Mouse (Mus musculus) G1E (cell line): ENCODE measurements at regions not wholly inside any gene's neighbourhood (a gene's known extent, or its start where the extent isn't known, plus 50 kb on each side); places are given as distances from the start of the nearest gene placed in this dataset.

Source experiments
- ATAC-seq: 2 replicates; pipeline ENCODE4 v1.8.0; 2016; ENCODE audit warnings: mild to moderate bottlenecking; ENCODE audit not compliant: insufficient number of reproducible peaks, poor library complexity, low FRiP score, severe bottlenecking; ENCODE audit errors: extremely low read depth
- DNase-seq: peaks from one replicate; pipeline ENCODE4 v3.0.0; 2012; ENCODE audit warnings: low spot score
- H3K27me3 ChIP-seq: 2 replicates; pipeline ENCODE4 v1.6.1; 2012; ENCODE audit warnings: mild to moderate bottlenecking, low read length, inconsistent platforms; ENCODE audit not compliant: insufficient read depth
- H3K36me3 ChIP-seq: replicated peaks from 2 replicates; pipeline ENCODE3; 2012; ENCODE audit warnings: mild to moderate bottlenecking, inconsistent platforms
- H3K4me1 ChIP-seq: 2 replicates; pipeline ENCODE4 v1.6.1; 2012; ENCODE audit warnings: low read depth, low read length, inconsistent platforms, mixed read lengths; ENCODE audit not compliant: insufficient read depth
- H3K4me3 ChIP-seq: 2 replicates; pipeline ENCODE4 v1.5.1; 2012; ENCODE audit warnings: low read depth, mild to moderate bottlenecking, inconsistent platforms, low read length, moderate library complexity, mixed read lengths
- H3K9me3 ChIP-seq: replicated peaks from 2 replicates; pipeline ENCODE4 v1.6.1; 2012; ENCODE audit warnings: inconsistent platforms
- CTCF ChIP-seq: IDR thresholded peaks from 2 replicates; pipeline ENCODE4 v1.5.1; 2012; ENCODE audit warnings: low read depth, low read length, inconsistent platforms, mixed read lengths
- GATA1 ChIP-seq: IDR thresholded peaks from 2 replicates; pipeline ENCODE4 v1.6.1; 2012; ENCODE audit warnings: borderline replicate concordance, low read length, inconsistent platforms, mixed read lengths
- GATA2 ChIP-seq: IDR thresholded peaks from 2 replicates; pipeline ENCODE4 v1.6.1; 2012; ENCODE audit warnings: low read depth, low read length, inconsistent platforms, borderline replicate concordance
- POLR2AphosphoS5 ChIP-seq: IDR thresholded peaks from 2 replicates; pipeline ENCODE4 v1.6.1; 2012; ENCODE audit warnings: low read depth, low read length, inconsistent platforms; ENCODE audit not compliant: insufficient replicate concordance
- TAL1 ChIP-seq: conservative IDR thresholded peaks from 2 replicates; pipeline ENCODE4 v1.6.1; 2012; ENCODE audit warnings: low read depth, low read length, inconsistent platforms, mixed read lengths

- Histone ChIP-seq H3K4me3 (no peak overlapping the region), H3K27me3 (no peaks in the 10 kb centered on the region), H3K36me3 (no peaks in the 10 kb centered on the region), H3K4me1 (peaks cover 2% of the 10 kb centered on the region; the same call in 1 of the 2 replicates), H3K9me3 (no peaks in the 10 kb centered on the region)
- DNase-seq (no peak), ATAC-seq (no peak)
- TF ChIP-seq POLR2AphosphoS5 (no peak), GATA2 (no peak), GATA1 (no peak), CTCF (no peak), TAL1 (no peak)
Observed at GRCm38 (mm10) chr5:45291752-45292151, 158.3 kb downstream of the Qdpr start.

GRCm38 (mm10) chr5:45291276-45291675, 158.8 kb downstream of the Qdpr start:
- no peak overlapping the region for H3K4me3 ChIP-seq
- H3K27me3 ChIP-seq, result no peaks in the 10 kb centered on the region
- ATAC-seq, result no peak
- H3K36me3 ChIP-seq, result no peaks in the 10 kb centered on the region
- DNase-seq, result no peak
- no peak for TF ChIP-seq CTCF
- H3K4me1 ChIP-seq, result peaks cover 2% of the 10 kb centered on the region; the same call in 1 of the 2 replicates
- H3K9me3 ChIP-seq, result no peaks in the 10 kb centered on the region

- DNase-seq (no peak), ATAC-seq (no peak)
- Histone ChIP-seq H3K4me3 (no peak overlapping the region), H3K27me3 (0 out of 2 replicates have a peak, but pooled peaks cover 3% of the 10 kb centered on the region), H3K9me3 (no peaks in the 10 kb centered on the region), H3K36me3 (no peaks in the 10 kb centered on the region), H3K4me1 (no peaks in the 10 kb centered on the region)
- no peak for TF ChIP-seq CTCF
- no peak for TF ChIP-seq POLR2AphosphoS5
- no peak for TF ChIP-seq GATA2
- TF ChIP-seq GATA1, result no peak
- no peak for TF ChIP-seq TAL1
Observed at GRCm38 (mm10) chr5:45286454-45286853, 163.6 kb downstream of the Qdpr start.

- DNase-seq, result no peak
- no peaks in the 10 kb centered on the region for H3K4me1 ChIP-seq
- 0 out of 2 replicates have a peak, but pooled peaks cover 3% of the 10 kb centered on the region for H3K27me3 ChIP-seq
- no peak for ATAC-seq
- no peak for TF ChIP-seq TAL1
- no peak for TF ChIP-seq GATA2
- no peak for TF ChIP-seq CTCF
- TF ChIP-seq GATA1, result no peak
- TF ChIP-seq POLR2AphosphoS5, result no peak
- H3K4me3 ChIP-seq, result no peak overlapping the region
- H3K36me3 ChIP-seq, result no peaks in the 10 kb centered on the region
- no peaks in the 10 kb centered on the region for H3K9me3 ChIP-seq
Observed at GRCm38 (mm10) chr5:45284680-45285079, 165.4 kb downstream of the Qdpr start.

- no peak for TF ChIP-seq GATA2
- TF ChIP-seq TAL1, result no peak
- no peak for TF ChIP-seq POLR2AphosphoS5
- no peak for TF ChIP-seq CTCF
- TF ChIP-seq GATA1, result no peak
- H3K36me3 ChIP-seq, result no peaks in the 10 kb centered on the region
- no peak for DNase-seq
- H3K4me1 ChIP-seq, result no peaks in the 10 kb centered on the region
- no peak for ATAC-seq
- H3K9me3 ChIP-seq, result no peaks in the 10 kb centered on the region
- 0 out of 2 replicates have a peak, but pooled peaks cover 3% of the 10 kb centered on the region for H3K27me3 ChIP-seq
- H3K4me3 ChIP-seq, result no peak overlapping the region
Observed at GRCm38 (mm10) chr5:45283908-45284415, 166.1 kb downstream of the Qdpr start.

GRCm38 (mm10) chr5:45282207-45282930, 167.7 kb downstream of the Qdpr start:
- H3K27me3 ChIP-seq, result 0 out of 2 replicates have a peak, but pooled peaks cover 3% of the 10 kb centered on the region
- H3K9me3 ChIP-seq, result no peaks in the 10 kb centered on the region
- DNase-seq (no peak), ATAC-seq (no peak)
- no peak overlapping the region for H3K4me3 ChIP-seq
- no peaks in the 10 kb centered on the region for H3K4me1 ChIP-seq
- H3K36me3 ChIP-seq, result no peaks in the 10 kb centered on the region
- TF ChIP-seq GATA2 (no peak), POLR2AphosphoS5 (no peak), GATA1 (no peak), CTCF (no peak), TAL1 (no peak)

DNA sequence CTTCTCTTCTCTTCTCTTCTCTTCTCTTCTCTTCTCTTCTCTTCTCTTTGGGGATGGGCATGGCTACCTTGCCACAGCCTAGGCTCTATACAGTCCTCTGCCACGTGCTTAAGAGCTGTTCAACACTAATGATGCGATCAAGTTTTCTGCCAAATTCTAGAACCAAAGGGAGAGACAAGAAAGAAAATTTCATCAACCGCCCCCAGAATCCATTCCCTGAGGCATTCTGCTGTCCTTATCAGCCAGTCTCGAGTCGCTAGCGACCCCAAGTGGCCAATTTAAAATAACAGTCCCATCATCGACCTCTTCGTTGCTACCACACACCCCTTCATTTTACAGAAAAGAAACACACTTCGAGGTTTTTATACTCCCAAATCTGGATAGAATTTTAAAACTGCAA, 171.5 kb downstream of the Qdpr start:
- ATAC-seq, result no peak
- no peak overlapping the region for H3K4me3 ChIP-seq
- H3K27me3 ChIP-seq, result 0 out of 2 replicates have a peak, but pooled peaks cover 3% of the 10 kb centered on the region
- no peak for DNase-seq
- TF ChIP-seq CTCF (no peak), POLR2AphosphoS5 (no peak), TAL1 (no peak), GATA2 (no peak), GATA1 (no peak)
- H3K9me3 ChIP-seq, result no peaks in the 10 kb centered on the region
- H3K36me3 ChIP-seq, result no peaks in the 10 kb centered on the region
- no peaks in the 10 kb centered on the region for H3K4me1 ChIP-seq
